Comparison of ENCODE assay signal across 9 mouse cellular contexts in genomic region chr2:61655046-61655381, GRCm38 (mm10). TPM values are rescaled to one million over a fixed set of nuclear protein-coding genes. Genes with fewer than 3 reads are reported as not detected.
DNase-seq lines count a peak whose midpoint lies in the region; ATAC-seq lines count a peak whose summit lies in the region.
"Had no signal": no experiment of that assay in that cellular context is flagged by ENCODE, and none has a peak within 500 bp of the region (broad histone marks: within the 10 kb centered on the region; RNA-seq: fewer than 3 reads in every experiment).

No protein-coding gene starts in this region.

- no peak for DNase-seq in heart, adult 18-20 months
- peak; percentile 39 for DNase-seq in cerebellum, adult 9-10 months
- no peak for DNase-seq in hindbrain, embryonic 11.5 days (ENCODE audit: low spot score)
- DNase-seq in adrenal gland, adult 8-10 months = no peak
- DNase-seq in left cerebral cortex, postnatal 4 days = no peak
- no peak for DNase-seq in right cerebral cortex, postnatal 14 days

- peak overlapping the region; percentile 72; the same call in 1 of the 2 replicates for H3K9ac ChIP-seq in heart, embryonic 16.5 days (ENCODE audit: low read length)
- H3K9ac ChIP-seq in hindbrain, embryonic 11.5 days (ENCODE audit: low read depth, low read length) = peak overlapping the region; percentile 59; the same call in 1 of the 2 replicates
- peak overlapping the region; percentile 81 for H3K9ac ChIP-seq in midbrain, embryonic 12.5 days (replicated peaks)

- no peaks in the 10 kb centered on the region for H3K27me3 ChIP-seq in heart, embryonic 16.5 days (ENCODE audit: control insufficient read depth, insufficient read depth, low read length)
- H3K27me3 ChIP-seq in hindbrain, embryonic 11.5 days (ENCODE audit: control insufficient read depth, insufficient read depth, low read length) = no peaks in the 10 kb centered on the region
- H3K27me3 ChIP-seq in midbrain, embryonic 12.5 days = no peaks in the 10 kb centered on the region
- H3K27me3 ChIP-seq: Patski had no signal

- H3K4me2 ChIP-seq in heart, embryonic 16.5 days (ENCODE audit: low read depth, low read length) = peak overlapping the region; percentile 94
- peak overlapping the region; percentile 93 for H3K4me2 ChIP-seq in hindbrain, embryonic 11.5 days (replicated peaks; ENCODE audit: low read depth, low read length)
- peak overlapping the region; percentile 85 for H3K4me2 ChIP-seq in midbrain, embryonic 12.5 days (replicated peaks)

- no peak for ATAC-seq in heart, embryonic 16.5 days (replicated peaks; ENCODE audit: extremely low read depth, insufficient read depth, low FRiP score)
- ATAC-seq in hindbrain, embryonic 11.5 days (ENCODE audit: low FRiP score) = peak; percentile 28
- ATAC-seq in midbrain, embryonic 12.5 days (ENCODE audit: low FRiP score, low read depth) = peak; percentile 23; the same call in 1 of the 2 replicates
- ATAC-seq: Patski had no signal

- H3K27ac ChIP-seq in heart, embryonic 16.5 days (ENCODE audit: low read length) = no peak overlapping the region
- no peak overlapping the region for H3K27ac ChIP-seq in hindbrain, embryonic 11.5 days (ENCODE audit: low read depth, low read length)
- peak overlapping the region; percentile 89 for H3K27ac ChIP-seq in midbrain, embryonic 12.5 days (replicated peaks)

- 25% methylated on average over 12 of the region's 12 CpGs for WGBS in heart, embryonic 16.5 days
- WGBS in hindbrain, embryonic 11.5 days = 9% methylated on average over 12 of the region's 12 CpGs
- WGBS in midbrain, embryonic 12.5 days = 3% methylated on average over 12 of the region's 12 CpGs

- H3K4me1 ChIP-seq in heart, embryonic 16.5 days (ENCODE audit: control insufficient read depth, insufficient read depth, low read length) = peaks cover 6% of the 10 kb centered on the region; the same call in 1 of the 2 replicates
- H3K4me1 ChIP-seq in hindbrain, embryonic 11.5 days (replicated peaks; ENCODE audit: control insufficient read depth, insufficient read depth, low read length) = no peaks in the 10 kb centered on the region; the same call in 1 of the 2 replicates
- H3K4me1 ChIP-seq in midbrain, embryonic 12.5 days = peaks cover 8% of the 10 kb centered on the region

- intact Hi-C loops in left cerebral cortex, postnatal 4 days (cut with DNase I) = loop anchor here (5.0 kb wide), 1 partner anchor 157 kb away; no protein-coding TSS in a partner anchor

- H3K4me3 ChIP-seq in heart, embryonic 16.5 days (ENCODE audit: low read length) = peak overlapping the region; percentile 61
- H3K4me3 ChIP-seq in hindbrain, embryonic 11.5 days (ENCODE audit: low read depth, low read length) = peak overlapping the region; percentile 52
- peak overlapping the region; percentile 50 for H3K4me3 ChIP-seq in midbrain, embryonic 12.5 days

- H3K9me3 ChIP-seq in heart, embryonic 16.5 days (replicated peaks; ENCODE audit: control insufficient read depth, low read length) = no peaks in the 10 kb centered on the region
- no peaks in the 10 kb centered on the region for H3K9me3 ChIP-seq in hindbrain, embryonic 11.5 days (ENCODE audit: control insufficient read depth, low read length)
- H3K9me3 ChIP-seq in midbrain, embryonic 12.5 days = no peaks in the 10 kb centered on the region

- H3K36me3 ChIP-seq in heart, embryonic 16.5 days (ENCODE audit: control insufficient read depth, insufficient read depth) = peaks cover 4% of the 10 kb centered on the region; the same call in 1 of the 2 replicates
- H3K36me3 ChIP-seq in hindbrain, embryonic 11.5 days (ENCODE audit: control insufficient read depth, insufficient read depth, low read length) = no peaks in the 10 kb centered on the region
- H3K36me3 ChIP-seq in midbrain, embryonic 12.5 days = no peaks in the 10 kb centered on the region

RNA-seq across cellular contexts. Expression of gene Psmd14, which starts 56.5 kb away (rescaled TPM):
- 115 and 146 TPM in 2 replicates for polyA plus RNA-seq in heart, embryonic 16.5 days (2015; fragmentation: Nextera tagmentation; extraction: Ambion mirVana)
- 10 to 100 TPM; 64.7 to 64.8 TPM for total RNA-seq in heart, adult 18-20 months (2021)
- polyA plus RNA-seq in hindbrain, embryonic 11.5 days (2014; fragmentation: Nextera tagmentation; extraction: Ambion mirVana) = 284 and 288 TPM in 2 replicates
- 228 and 232 TPM in 2 replicates for polyA plus RNA-seq in midbrain, embryonic 12.5 days (2016; fragmentation: Nextera tagmentation; extraction: Ambion mirVana)
- total RNA-seq in adrenal gland, adult 8-10 months (2022) = 100 to 1,000 TPM in 3 of 4 experiments, 10 to 100 TPM in 1; 98.3 to 104 (median 101) TPM
- total RNA-seq in left cerebral cortex, postnatal 4 days (2021) = 100 to 1,000 TPM; 136 to 146 TPM
